Mouse (Mus musculus) MEL (cell line): Measurements from ENCODE around the gene Cnpy3. TPM values are rescaled to one million over a fixed set of nuclear protein-coding genes. Genes with fewer than 3 reads are reported as not detected.

Experiments used
- DNase-seq: peaks from one replicate; pipeline ENCODE4 v3.0.0; 2011; ENCODE audit warnings: low read depth, low spot score
- H3K27ac ChIP-seq: 2 replicates; pipeline ENCODE4 v1.5.1; 2012; ENCODE audit warnings: low read depth, mild to moderate bottlenecking, control low read depth, low read length, moderate library complexity; ENCODE audit not compliant: control insufficient read depth
- H3K27me3 ChIP-seq, 2 experiments: fragments of 150-350 bp in 1 of 2; sonication (generic) in 1 of 2; 2 replicates each; pipeline ENCODE4 v1.6.1; 2012; ENCODE audit warnings: low read length in 2 of 2, mild to moderate bottlenecking in 2 of 2, improper control_type of control experiment in 1 of 2, moderate library complexity in 1 of 2; ENCODE audit not compliant: insufficient read depth in 2 of 2, control insufficient read depth in 1 of 2
- H3K36me3 ChIP-seq, 2 experiments: 2 replicates each; pipeline ENCODE4 v1.6.1; 2012 to 2014; ENCODE audit warnings: low read length in 2 of 2, improper control_type of control experiment in 1 of 2, inconsistent platforms in 1 of 2, mild to moderate bottlenecking in 1 of 2; ENCODE audit not compliant: insufficient read depth in 2 of 2, control insufficient read depth in 1 of 2
- H3K4me1 ChIP-seq, 2 experiments: fragments of 150-350 bp in 1 of 2; sonication (generic) in 1 of 2; 2 replicates each; pipeline ENCODE4 v1.6.1; 2012; ENCODE audit warnings: low read length in 2 of 2, improper control_type of control experiment in 1 of 2, mild to moderate bottlenecking in 1 of 2; ENCODE audit not compliant: insufficient read depth in 2 of 2, control insufficient read depth in 1 of 2
- H3K4me3 ChIP-seq, 2 experiments: fragments of 150-350 bp in 1 of 2; sonication (generic) in 1 of 2; 2 replicates each; pipeline ENCODE4 v1.5.1; 2012; ENCODE audit warnings: low read depth in 2 of 2, low read length in 2 of 2, mild to moderate bottlenecking in 2 of 2, moderate library complexity in 2 of 2, control low read depth in 1 of 2, improper control_type of control experiment in 1 of 2; ENCODE audit not compliant: control insufficient read depth in 1 of 2, insufficient read depth in 1 of 2
- H3K79me2 ChIP-seq: 2 replicates; pipeline ENCODE4 v1.6.1; 2012; ENCODE audit warnings: mild to moderate bottlenecking, low read length, moderate library complexity; ENCODE audit not compliant: control insufficient read depth, poor library complexity, insufficient read depth
- H3K9ac ChIP-seq: 2 replicates; pipeline ENCODE4 v1.6.1; 2012; ENCODE audit warnings: low read depth, mild to moderate bottlenecking, control low read depth, low read length, moderate library complexity; ENCODE audit not compliant: control insufficient read depth, poor library complexity, severe bottlenecking
- H3K9me3 ChIP-seq: fragments of 150-350 bp; sonication (generic); replicated peaks from 2 replicates; pipeline ENCODE4 v1.6.1; 2012; ENCODE audit warnings: mild to moderate bottlenecking, low read length, improper control_type of control experiment, moderate library complexity; ENCODE audit not compliant: insufficient read depth
- BHLHE40 ChIP-seq: IDR thresholded peaks from 2 replicates; pipeline ENCODE4 v1.6.1; 2012; ENCODE audit warnings: low read depth, mild to moderate bottlenecking, inconsistent platforms, low read length, improper control_type of control experiment, borderline replicate concordance
- CHD2 ChIP-seq: IDR thresholded peaks from 2 replicates; pipeline ENCODE4 v1.6.1; 2011; ENCODE audit warnings: low read length, improper control_type of control experiment
- CTCF ChIP-seq, 3 experiments: IDR thresholded peaks in 2 of 3; conservative IDR thresholded peaks in 1 of 3; 2 replicates each; pipeline ENCODE4 v1.5.1; 2011 to 2012; ENCODE audit warnings: low read length in 3 of 3, low read depth in 2 of 3, mild to moderate bottlenecking in 2 of 3, improper control_type of control experiment in 1 of 3, inconsistent platforms in 1 of 3, mixed read lengths in 1 of 3, moderate library complexity in 1 of 3; ENCODE audit not compliant: control insufficient read depth in 1 of 3, insufficient read depth in 1 of 3, poor library complexity in 1 of 3, severe bottlenecking in 1 of 3
- E2F4 ChIP-seq: IDR thresholded peaks from 2 replicates; pipeline ENCODE4 v1.6.1; 2011; ENCODE audit warnings: low read depth, low read length, improper control_type of control experiment, borderline replicate concordance
- GABPA ChIP-seq: IDR thresholded peaks from 2 replicates; pipeline ENCODE4 v1.6.1; 2012; ENCODE audit warnings: low read depth, mild to moderate bottlenecking, inconsistent platforms, low read length, improper control_type of control experiment, moderate library complexity
- GATA1 ChIP-seq: IDR thresholded peaks from 2 replicates; pipeline ENCODE4 v1.6.1; 2011; ENCODE audit warnings: low read depth, low read length, improper control_type of control experiment
- HCFC1 ChIP-seq: IDR thresholded peaks from 2 replicates; pipeline ENCODE4 v1.6.1; 2012; ENCODE audit warnings: low read depth, mild to moderate bottlenecking, inconsistent platforms, low read length, improper control_type of control experiment, moderate library complexity
- MXI1 ChIP-seq: IDR thresholded peaks from 2 replicates; pipeline ENCODE4 v1.6.1; 2011; ENCODE audit warnings: mild to moderate bottlenecking, low read depth, low read length, improper control_type of control experiment
- MYB ChIP-seq: IDR thresholded peaks from 2 replicates; pipeline ENCODE4 v1.6.1; 2011; ENCODE audit warnings: mild to moderate bottlenecking, low read depth, low read length, improper control_type of control experiment
- MYC ChIP-seq: IDR thresholded peaks from 2 replicates; pipeline ENCODE4 v1.6.1; 2011; ENCODE audit warnings: low read depth, mild to moderate bottlenecking, low read length, improper control_type of control experiment, moderate library complexity
- POLR2A ChIP-seq, 2 experiments: IDR thresholded peaks; 2 replicates each; pipeline ENCODE4 v1.6.1; 2011 to 2012; ENCODE audit warnings: low read length in 2 of 2, mild to moderate bottlenecking in 2 of 2, control low read depth in 1 of 2, improper control_type of control experiment in 1 of 2, low read depth in 1 of 2, moderate library complexity in 1 of 2; ENCODE audit not compliant: control insufficient read depth in 1 of 2, insufficient read depth in 1 of 2, poor library complexity in 1 of 2
- POLR2AphosphoS2 ChIP-seq: IDR thresholded peaks from 2 replicates; pipeline ENCODE4 v1.6.1; 2011; ENCODE audit warnings: low read length, improper control_type of control experiment
- RAD21 ChIP-seq: IDR thresholded peaks from 2 replicates; pipeline ENCODE4 v1.6.1; 2011; ENCODE audit warnings: mild to moderate bottlenecking, low read depth, low read length, improper control_type of control experiment
- SIN3A ChIP-seq: IDR thresholded peaks from 2 replicates; pipeline ENCODE4 v1.6.1; 2012; ENCODE audit warnings: low read length, improper control_type of control experiment, inconsistent platforms
- USF2 ChIP-seq, 2 experiments: IDR thresholded peaks; 2 replicates each; pipeline ENCODE4 v1.6.1; 2011 to 2012; ENCODE audit warnings: improper control_type of control experiment in 2 of 2, low read length in 2 of 2, borderline replicate concordance in 1 of 2, inconsistent platforms in 1 of 2, low read depth in 1 of 2, mild to moderate bottlenecking in 1 of 2; ENCODE audit not compliant: insufficient read depth in 1 of 2
- ZMIZ1 ChIP-seq: IDR thresholded peaks from 2 replicates; pipeline ENCODE4 v1.6.1; 2012; ENCODE audit warnings: low read depth, mild to moderate bottlenecking, inconsistent platforms, low read length, improper control_type of control experiment, moderate library complexity
- polyA plus RNA-seq, 2 experiments: library from polyadenylated mRNA; stranded (reverse) in 1 of 2; unstranded in 1 of 2; fragments of >175 nt in 1 of 2; fragments of >200 nt in 1 of 2; gene quantifications; 2 replicates each; pipeline versions ENCODE4 v1.2.1 to v1.2.4; 2012; ENCODE audit warnings: low replicate concordance in 2 of 2, low read depth in 1 of 2; ENCODE audit not compliant: insufficient read length in 2 of 2, insufficient read depth in 1 of 2, missing spikeins in 1 of 2
- total RNA-seq: library from RNA; depleted of rRNA; stranded (reverse); fragments of 300-350 nt; gene quantifications from 2 replicates; pipeline ENCODE4 v1.2.3, GENCODE M21; 2012

The Cnpy3 gene
- total and polyA plus RNA-seq, 3 experiments: 61.4 to 90.2 TPM; not detected in 1

DNA sequence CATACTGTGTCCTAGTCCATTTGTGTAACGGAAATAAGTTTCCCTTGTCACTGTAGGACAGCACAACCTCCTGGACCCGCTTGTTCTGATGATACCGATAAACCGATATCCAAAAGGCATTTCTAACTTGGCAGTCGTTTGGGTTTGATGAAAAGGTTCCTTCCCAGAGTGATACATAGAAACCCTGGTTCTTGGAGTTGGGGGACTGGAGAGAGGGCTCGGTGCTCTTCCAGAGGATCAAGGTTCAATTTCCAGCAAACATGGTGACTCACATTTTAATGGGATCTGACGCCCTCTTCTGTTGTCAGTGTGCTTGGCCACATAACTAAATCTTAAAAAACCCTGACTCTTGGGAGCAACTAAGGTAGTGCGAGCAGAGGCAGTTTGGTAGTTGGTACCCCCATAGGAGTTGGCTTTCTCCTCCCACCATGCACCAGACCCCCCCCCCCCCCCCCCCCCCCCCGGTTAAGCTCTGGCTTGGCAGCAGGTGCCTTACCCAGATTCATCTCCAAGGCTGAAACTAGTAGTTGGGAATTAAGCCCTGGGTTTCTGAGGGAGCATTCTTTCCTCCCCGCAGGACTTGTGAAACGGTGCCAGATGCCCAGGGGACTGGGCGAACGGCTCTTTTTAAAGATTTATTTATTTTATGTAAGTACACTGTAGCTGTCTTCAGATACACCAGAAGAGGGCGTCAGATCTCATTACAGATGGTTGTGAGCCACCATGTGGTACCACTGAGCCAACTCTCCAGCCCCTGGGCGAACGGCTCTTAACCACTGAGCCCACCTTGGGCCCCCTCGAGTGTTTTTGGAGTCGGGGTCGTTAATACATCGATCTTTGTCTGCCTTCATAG is 21.5 kb upstream of the Cnpy3 start:
- Histone ChIP-seq H3K4me1 (peaks cover 0 to 7% of the 10 kb centered on the region in 2 experiments; a peak in 1 of 4 replicates), H3K27ac (peak overlapping the region; percentile 90), H3K36me3 (no peaks in the 10 kb centered on the region; a peak in 1 of 4 replicates), H3K9me3 (no peaks in the 10 kb centered on the region), H3K27me3 (no peaks in the 10 kb centered on the region), H3K79me2 (peaks cover 10% of the 10 kb centered on the region)
- TF ChIP-seq RAD21 (peak; percentile 10), POLR2AphosphoS2 (peak; percentile 93), USF2 (IDR thresholded peaks at IDR 0.05; ENCODE audit: borderline replicate concordance in 1 of 2, insufficient read depth in 1 of 2, low read depth in 1 of 2, low read length in 2 of 2) (no peak), POLR2A (IDR thresholded peaks at IDR 0.05; ENCODE audit: control insufficient read depth in 1 of 2, insufficient read depth in 1 of 2, low read depth in 1 of 2, low read length in 2 of 2, poor library complexity in 1 of 2) (peak in 1 of 2 experiments; percentile 62; a peak in 2 of 4 replicates), CTCF (IDR thresholded peaks at IDR 0.05 in 2 of 3, conservative IDR thresholded peaks at IDR 0.05 in 1 of 3; ENCODE audit: control insufficient read depth in 1 of 3, insufficient read depth in 1 of 3, low read depth in 2 of 3, low read length in 3 of 3, poor library complexity in 1 of 3, severe bottlenecking in 1 of 3) (peak in 1 of 3 experiments; percentile 54; a peak in 3 of 6 replicates), BHLHE40 (0 out of 2 replicates have a peak, but pooled peaks have one; percentile 4), MYC (0 out of 2 replicates have a peak, but pooled peaks have one; percentile 22), CHD2 (0 out of 2 replicates have a peak, but pooled peaks have one; percentile 20), GABPA (no peak), GATA1 (0 out of 2 replicates have a peak, but pooled peaks have one; percentile 13), E2F4 (no peak), MYB (0 out of 2 replicates have a peak, but pooled peaks have one; percentile 18), HCFC1 (0 out of 2 replicates have a peak, but pooled peaks have one; percentile 31), SIN3A (0 out of 2 replicates have a peak, but pooled peaks have one; percentile 53), ZMIZ1 (peak; percentile 66), MXI1 (peak; percentile 3; the same call in 1 of the 2 replicates)
- TF ChIP-seq, all 39 proteins: peak for 13
- peak overlapping the region; percentile 69 to 91 for H3K4me3 ChIP-seq
- peak; percentile 73 for DNase-seq
- H3K9ac ChIP-seq: peak overlapping the region; percentile 96
